Mouse (Mus musculus) thymus, adult 2 months (tissue): Measurements from ENCODE around the gene Psmd12. TPM values are rescaled to one million over a fixed set of nuclear protein-coding genes. Genes with fewer than 3 reads are reported as not detected.
A peak's percentile ranks its signal among the peaks of the same experiment; 100 is the strongest.
"Not testable (repeated sequence)": the region's sequence is repeated elsewhere in the genome, so short reads cannot be mapped to it uniquely, and the experiment has no call there.

Experiments
- DNase-seq: peaks from one replicate; pipeline ENCODE4 v3.0.0; 2021
- H3K27ac ChIP-seq: fragments of 200-500 bp; 2 replicates; pipeline ENCODE4 v1.5.1; 2012; ENCODE audit warnings: low read length, control low read depth; ENCODE audit not compliant: control insufficient read depth, insufficient read depth
- H3K27me3 ChIP-seq: fragments of 200-500 bp; 2 replicates; pipeline ENCODE4 v1.6.1; 2012; ENCODE audit warnings: mild to moderate bottlenecking, low read length, moderate library complexity, mixed read lengths; ENCODE audit not compliant: control insufficient read depth, insufficient read depth
- H3K36me3 ChIP-seq: fragments of 200-500 bp; 2 replicates; pipeline ENCODE4 v1.6.1; 2012; ENCODE audit warnings: mild to moderate bottlenecking, low read length, moderate library complexity; ENCODE audit not compliant: control insufficient read depth, insufficient read depth
- H3K4me1 ChIP-seq: fragments of 200-500 bp; replicated peaks from 2 replicates; pipeline ENCODE4 v1.6.1; 2012; ENCODE audit warnings: low read length; ENCODE audit not compliant: control insufficient read depth, insufficient read depth
- H3K4me3 ChIP-seq: fragments of 200-500 bp; 2 replicates; pipeline ENCODE4 v1.5.1; 2012; ENCODE audit warnings: mild to moderate bottlenecking, low read length, control low read depth, moderate library complexity; ENCODE audit not compliant: control insufficient read depth, insufficient read depth
- CTCF ChIP-seq: fragments of 200-500 bp; IDR thresholded peaks from 2 replicates; pipeline ENCODE4 v1.5.1; 2012; ENCODE audit warnings: mild to moderate bottlenecking, control low read depth, low read length, moderate library complexity, borderline replicate concordance; ENCODE audit not compliant: control insufficient read depth, poor library complexity, insufficient read depth; ENCODE audit errors: extremely low read depth
- POLR2A ChIP-seq: fragments of 200-500 bp; IDR thresholded peaks from 2 replicates; pipeline ENCODE4 v1.6.1; 2012; ENCODE audit warnings: mild to moderate bottlenecking, low read length, control low read depth, moderate library complexity; ENCODE audit not compliant: control insufficient read depth, poor library complexity, insufficient read depth; ENCODE audit errors: extremely low read depth
- WGBS: fragments of 180-500 bp; shearing (Covaris S2); methylation state at CpG from one replicate; pipeline ENCODE4 v1.1.7; 2018; 5-methylcytosine and 5-hydroxymethylcytosine counted together
- polyA plus RNA-seq: library from polyadenylated mRNA; depleted of rRNA; stranded (reverse); fragments of >200 nt; gene quantifications from 2 replicates; pipeline ENCODE4 v1.2.3, GENCODE M21; 2012

Psmd12 gene
- polyA plus RNA-seq, 1 experiment = 15.8 TPM

GRCm38 (mm10) chr11:107506260-107506659, 27.0 kb downstream of the Psmd12 start:
- DNase-seq = peak; percentile 44
- Histone ChIP-seq H3K4me1 (peaks cover 5% of the 10 kb centered on the region), H3K36me3 (no peaks in the 10 kb centered on the region), H3K27me3 (no peaks in the 10 kb centered on the region), H3K4me3 (no peak overlapping the region), H3K27ac (no peak overlapping the region)
- WGBS = 57% methylated on average over 1 of the region's 1 CpGs
- TF ChIP-seq CTCF (no peak), POLR2A (no peak)

DNA sequence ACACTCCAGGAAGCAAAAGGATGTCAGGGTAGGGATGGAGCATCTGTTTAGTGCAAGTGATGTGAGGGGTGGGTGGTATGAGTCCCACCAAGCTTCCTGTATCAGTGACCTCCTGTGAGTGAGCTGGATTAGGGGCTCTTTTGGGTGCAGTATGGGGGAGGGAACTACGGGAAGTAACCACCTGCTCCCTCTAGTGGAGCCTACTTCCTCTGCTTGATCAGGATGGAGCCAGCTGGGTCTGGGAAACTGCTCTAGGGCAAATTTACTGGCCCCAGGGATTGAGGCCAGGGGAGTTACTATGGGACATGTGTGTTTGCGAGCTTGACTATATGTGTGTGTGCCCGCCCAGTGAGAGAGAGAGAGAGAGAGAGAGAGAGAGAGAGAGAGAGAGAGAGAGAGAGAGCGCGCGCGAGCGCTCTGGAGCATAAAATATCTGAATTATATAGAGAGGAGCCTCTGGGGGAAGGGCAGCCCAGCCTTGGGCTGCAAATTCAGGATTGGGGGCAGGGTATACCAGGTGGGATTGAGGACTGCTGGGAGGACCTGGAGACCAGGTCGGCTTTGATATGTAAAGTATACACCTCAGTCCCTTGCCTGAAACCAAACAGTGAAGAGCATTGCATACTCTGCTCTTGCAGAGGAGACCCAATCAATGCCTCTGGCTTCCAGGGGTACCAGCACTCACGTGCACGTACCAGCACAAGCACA, 30.5 kb downstream of the Psmd12 start:
- Histone ChIP-seq H3K36me3 (no peaks in the 10 kb centered on the region), H3K27me3 (no peaks in the 10 kb centered on the region), H3K27ac (no peak overlapping the region), H3K4me3 (no peak overlapping the region), H3K4me1 (peaks cover 5% of the 10 kb centered on the region)
- DNase-seq = peak; percentile 14
- 53% methylated on average over 11 of the region's 11 CpGs for WGBS
- no peak for TF ChIP-seq POLR2A
- TF ChIP-seq CTCF = no peak

DNA sequence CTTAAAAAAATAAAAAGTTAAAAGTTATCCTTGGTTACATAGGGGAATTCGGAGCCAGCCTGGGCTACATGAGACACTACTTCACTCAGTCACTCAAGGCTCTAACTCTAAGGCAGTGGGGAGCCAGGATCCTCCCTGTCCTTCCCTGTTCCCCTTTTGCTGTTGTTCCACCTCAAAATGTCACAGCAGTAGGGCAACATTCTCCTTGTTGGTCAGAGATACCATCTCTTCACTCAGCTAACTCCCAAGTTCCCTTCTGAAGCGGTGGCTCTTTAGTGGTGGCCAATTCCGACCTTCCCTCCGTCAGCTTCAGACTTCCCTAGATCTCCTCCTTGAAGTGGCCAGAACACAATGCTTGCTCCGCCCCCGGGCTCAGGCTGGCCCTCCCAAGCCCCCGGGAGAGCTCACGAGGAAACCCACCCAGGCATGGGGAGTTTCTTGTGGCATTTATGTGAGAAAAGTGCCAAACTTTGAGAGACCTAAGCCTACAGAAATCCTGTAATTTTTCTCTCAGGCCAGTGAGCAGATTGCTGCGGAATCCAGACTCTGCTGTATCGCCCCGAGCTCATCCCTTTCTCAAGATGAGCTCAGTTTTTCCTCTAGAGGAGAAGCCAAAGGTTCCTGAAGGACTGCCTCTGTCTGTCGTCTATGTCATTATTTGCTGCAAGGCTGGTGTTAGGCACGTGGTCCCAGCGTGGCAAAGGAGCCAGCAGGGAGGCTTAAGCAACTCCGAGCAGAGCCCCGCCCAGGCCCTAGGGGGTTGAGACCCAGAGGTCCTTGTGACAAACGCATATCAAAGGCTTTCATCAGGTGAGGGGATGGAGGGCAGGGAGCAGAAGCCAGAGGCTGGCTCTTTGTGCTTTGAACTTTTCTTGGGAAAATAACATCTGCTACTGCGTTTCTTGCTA, 31.3 kb downstream of the Psmd12 start:
- DNase-seq = peak; percentile 19
- H3K4me3 ChIP-seq = no peak overlapping the region
- no peaks in the 10 kb centered on the region for H3K36me3 ChIP-seq
- WGBS = 16% methylated on average over 18 of the region's 18 CpGs
- H3K4me1 ChIP-seq = peaks cover 5% of the 10 kb centered on the region
- TF ChIP-seq CTCF (no peak), POLR2A (no peak)
- no peak overlapping the region for H3K27ac ChIP-seq
- no peaks in the 10 kb centered on the region for H3K27me3 ChIP-seq

GRCm38 (mm10) chr11:107511954-107512353, 32.7 kb downstream of the Psmd12 start:
- not testable (repeated sequence) for H3K36me3 ChIP-seq, H3K27ac ChIP-seq, H3K4me3 ChIP-seq, H3K27me3 ChIP-seq, H3K4me1 ChIP-seq
- peak; percentile 70 for DNase-seq
- 39% methylated on average over 5 of the region's 5 CpGs for WGBS

GRCm38 (mm10) chr11:107513047-107513446, 33.8 kb downstream of the Psmd12 start:
- WGBS = 93% methylated on average over 10 of the region's 10 CpGs
- peaks cover 5% of the 10 kb centered on the region for H3K4me1 ChIP-seq
- no peaks in the 10 kb centered on the region for H3K27me3 ChIP-seq
- no peaks in the 10 kb centered on the region for H3K36me3 ChIP-seq
- H3K27ac ChIP-seq = no peak overlapping the region
- TF ChIP-seq POLR2A (no peak), CTCF (no peak)
- H3K4me3 ChIP-seq = no peak overlapping the region
- DNase-seq = no peak

DNA sequence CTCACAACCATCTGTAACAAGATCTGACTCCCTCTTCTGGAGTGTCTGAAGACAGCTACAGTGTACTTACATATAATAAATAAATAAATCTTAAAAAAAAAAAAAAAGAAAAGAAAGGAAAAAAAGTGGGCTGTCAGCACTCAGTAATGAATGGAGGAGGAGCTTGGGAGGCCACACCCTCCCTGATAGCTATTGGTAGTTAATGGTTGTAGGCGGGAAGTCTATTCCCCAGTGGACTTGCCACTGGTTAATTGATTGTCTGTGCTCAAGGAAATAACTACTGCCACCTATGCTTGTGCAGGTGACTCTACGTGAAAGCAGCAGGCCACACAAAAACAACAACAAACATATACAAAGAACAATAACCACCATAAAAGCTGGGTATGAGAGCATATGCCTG, 37.1 kb downstream of the Psmd12 start:
- H3K27me3 ChIP-seq = no peaks in the 10 kb centered on the region
- H3K36me3 ChIP-seq = no peaks in the 10 kb centered on the region
- H3K4me3 ChIP-seq = no peak overlapping the region
- TF ChIP-seq POLR2A (no peak), CTCF (no peak)
- H3K4me1 ChIP-seq = no peaks in the 10 kb centered on the region
- 95% methylated on average over 2 of the region's 2 CpGs for WGBS
- DNase-seq = no peak
- no peak overlapping the region for H3K27ac ChIP-seq
